Mouse (Mus musculus): ENCODE results near the gene Magi2.

Gene Magi2

DNA sequence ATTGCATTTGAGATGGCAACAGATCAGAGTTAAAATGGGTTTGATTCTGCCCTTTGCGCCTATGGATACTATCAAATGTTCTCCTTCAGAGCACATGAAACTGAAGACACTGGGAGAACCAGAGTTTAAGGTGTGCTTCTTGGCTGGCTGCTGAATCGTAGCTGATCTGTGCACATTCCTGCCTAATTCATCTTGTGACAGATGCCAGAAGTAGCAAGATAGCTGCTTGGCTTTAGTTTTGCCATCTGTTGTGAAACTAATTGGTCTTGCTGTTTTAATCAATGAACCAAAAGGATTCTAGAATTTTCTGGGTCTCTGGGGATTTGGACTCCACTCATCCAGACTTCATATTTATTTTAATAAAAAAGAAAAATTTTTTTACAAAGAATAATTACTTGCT, 553.2 kb downstream of the Magi2 start:
- DNase-seq = no peak

DNA sequence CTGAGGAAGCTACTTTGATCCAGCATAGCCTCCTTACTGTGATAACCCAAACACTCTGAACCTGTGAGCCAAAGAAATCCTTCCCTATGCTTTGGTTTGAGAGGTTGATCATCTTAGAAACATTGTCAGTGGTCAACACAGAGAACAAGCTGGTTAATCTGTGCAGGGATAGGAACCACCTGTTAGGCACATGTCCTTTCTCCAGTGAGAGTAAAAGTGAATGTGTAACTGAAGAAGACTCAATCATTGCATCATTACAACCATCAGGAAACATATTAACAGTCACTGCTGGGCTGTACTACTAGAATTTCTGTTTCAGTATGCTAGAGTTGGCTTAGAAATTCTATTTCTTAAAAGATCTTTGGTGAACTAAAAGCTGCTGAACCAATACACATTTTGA, 558.5 kb downstream of the Magi2 start:
- DNase-seq = no peak

DNA sequence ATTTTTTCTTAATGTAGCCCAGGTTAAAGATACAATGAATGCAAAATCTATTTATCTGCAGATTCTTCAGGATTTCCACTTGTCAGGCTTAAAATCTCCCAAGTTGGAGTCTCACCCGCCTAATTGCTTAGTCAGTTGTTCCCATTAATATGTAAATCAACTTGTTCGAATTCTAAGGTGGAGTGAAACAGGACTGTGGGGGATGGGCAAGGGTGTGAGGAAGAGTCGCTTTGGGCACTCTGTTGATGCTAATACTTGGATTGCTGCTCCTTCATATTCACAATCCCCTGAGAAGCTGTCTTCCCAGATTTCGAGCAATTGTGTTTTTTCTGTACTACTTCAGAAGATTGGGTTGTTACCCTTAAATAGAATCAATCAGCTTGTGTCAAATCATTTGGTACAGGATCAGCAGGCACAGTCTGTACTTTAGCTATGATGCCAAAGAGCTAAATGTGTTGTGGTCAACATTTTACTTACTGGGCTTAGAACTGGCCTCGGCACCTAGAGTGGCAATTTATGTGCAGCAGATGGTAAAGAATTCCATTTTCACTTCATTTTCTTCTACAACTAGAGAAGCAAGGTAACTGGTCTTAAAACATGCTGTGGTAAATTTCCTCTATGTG, 560.8 kb downstream of the Magi2 start:
- DNase-seq = no peak

DNA sequence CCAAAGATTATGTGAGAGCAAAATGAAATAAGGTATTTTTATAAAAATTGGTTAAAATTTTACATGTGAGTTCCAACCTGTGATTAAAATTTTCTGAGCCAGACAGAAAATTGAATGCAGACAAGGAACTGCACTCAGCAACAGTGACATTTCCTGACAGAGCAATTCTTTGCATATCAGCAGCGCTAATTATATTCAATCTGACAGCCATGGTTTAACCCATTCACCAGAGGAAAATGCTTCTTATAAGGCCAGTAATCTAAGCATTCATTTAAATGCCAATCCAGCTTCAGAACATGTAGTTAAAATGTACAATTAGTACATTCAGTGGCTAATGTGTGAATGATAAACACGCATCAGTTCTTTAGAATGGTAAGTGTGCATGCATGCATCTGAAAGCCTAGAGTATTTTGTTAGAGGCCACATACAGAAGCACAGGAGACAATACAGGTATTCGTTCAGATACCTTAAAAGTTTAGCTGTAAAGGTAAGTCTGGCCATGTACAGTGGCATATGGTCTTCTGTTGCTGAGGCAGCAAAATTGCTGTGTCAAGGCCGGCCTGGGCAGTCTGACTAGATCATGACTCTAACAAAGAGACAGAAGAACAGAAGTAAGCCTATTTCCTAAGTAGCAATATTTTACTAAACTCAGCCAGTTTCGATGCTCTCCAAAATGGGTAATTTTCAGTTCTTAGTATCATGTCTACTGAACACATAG, 576.4 kb downstream of the Magi2 start:
- no peak for DNase-seq

DNA sequence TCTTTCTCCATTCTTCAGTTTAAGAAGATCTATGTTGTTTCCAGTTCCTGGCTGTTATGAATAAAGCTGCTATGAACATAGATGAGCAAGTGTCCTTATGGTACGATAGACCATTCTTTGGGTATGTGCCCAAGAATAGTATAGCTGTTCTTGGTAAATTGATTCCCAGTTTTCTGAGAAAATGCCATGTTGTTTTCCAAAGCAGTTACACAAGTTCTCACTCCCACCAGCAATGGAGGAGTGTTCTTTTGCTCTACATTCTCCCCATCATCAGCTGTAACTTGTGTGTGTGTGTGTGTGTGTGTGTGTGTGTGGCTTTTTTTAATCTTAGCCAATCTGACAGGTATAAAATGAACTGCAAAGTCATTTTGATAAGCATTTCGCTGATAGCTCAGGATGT, 595.7 kb downstream of the Magi2 start:
- DNase-seq = no peak

DNA sequence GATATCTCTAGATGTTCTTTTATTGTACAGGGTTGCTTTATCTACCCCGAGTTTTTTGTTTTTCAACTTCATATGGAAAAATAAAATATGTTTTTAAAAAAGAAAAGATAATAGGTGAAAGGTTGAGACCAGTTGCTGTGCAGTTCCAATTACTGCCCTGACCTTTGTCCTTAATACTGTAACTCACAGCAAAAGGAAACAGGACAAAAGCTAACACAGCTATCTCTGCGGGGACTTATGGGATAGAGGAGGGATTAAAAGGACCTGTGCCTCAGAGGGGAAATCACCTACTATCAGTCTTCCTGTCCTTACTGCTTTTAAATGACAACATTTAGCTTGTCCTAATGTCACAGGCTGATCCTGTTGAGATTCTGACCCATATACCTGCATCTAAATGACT, 599.1 kb downstream of the Magi2 start:
- no peak for DNase-seq

DNA sequence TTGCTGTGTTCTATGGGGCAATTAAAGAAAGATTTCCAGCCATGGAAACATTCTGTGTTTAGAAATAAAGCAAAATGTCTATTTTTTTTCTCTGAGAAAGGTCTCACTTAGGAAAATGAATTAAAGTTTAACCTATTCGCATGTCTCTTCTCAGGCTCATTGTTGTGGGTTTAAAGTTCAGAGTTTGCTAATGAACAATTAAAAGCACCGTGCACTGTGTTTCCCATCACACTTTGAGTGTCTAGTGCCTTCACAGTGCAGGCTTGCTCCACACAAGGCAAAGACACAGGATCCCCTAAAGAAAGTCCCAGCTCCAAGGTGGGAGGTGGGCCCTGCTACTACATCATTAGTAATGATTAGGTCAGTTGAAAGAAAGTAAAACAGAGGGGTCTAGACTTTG, 602.5 kb downstream of the Magi2 start:
- DNase-seq = no peak

DNA sequence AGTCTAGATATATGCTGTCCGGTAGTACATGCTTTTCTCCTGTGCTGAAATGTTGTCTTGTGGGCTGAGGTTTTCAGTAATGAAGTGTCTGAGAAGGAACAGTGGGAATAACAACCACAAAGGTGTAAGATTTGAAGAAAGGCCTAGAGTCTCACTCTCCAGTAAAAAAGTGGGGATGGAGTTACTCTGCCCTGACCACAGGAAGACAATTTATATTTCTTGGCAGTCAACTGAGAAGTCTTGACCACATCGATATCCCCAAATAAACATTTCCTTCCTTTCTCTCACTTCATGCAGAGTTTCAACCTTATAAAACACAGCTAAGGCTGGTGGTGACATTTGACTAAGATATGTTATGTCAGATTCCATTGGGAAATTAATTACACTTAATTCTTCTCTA, 636.0 kb downstream of the Magi2 start:
- no peak for DNase-seq

DNA sequence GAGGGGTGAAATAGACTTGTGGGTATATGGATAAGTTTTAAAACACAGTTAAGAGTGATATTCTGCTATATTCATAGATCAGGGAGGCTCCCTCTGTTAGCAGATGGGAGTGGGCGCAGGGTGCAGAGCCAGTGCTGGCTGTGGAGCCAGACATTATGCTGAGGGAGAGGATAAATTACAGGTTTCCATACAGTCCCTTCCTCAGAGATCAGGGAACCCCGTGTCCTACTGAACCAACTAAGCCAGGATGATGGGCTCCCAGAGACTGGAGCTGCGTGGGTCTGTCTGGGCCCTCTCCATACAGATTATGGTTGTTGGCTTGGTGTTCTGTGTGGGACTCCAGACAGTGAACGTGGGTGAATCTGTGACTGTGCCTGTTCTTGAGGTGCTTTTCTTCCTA, 643.6 kb downstream of the Magi2 start:
- DNase-seq = peak; percentile 31

DNA sequence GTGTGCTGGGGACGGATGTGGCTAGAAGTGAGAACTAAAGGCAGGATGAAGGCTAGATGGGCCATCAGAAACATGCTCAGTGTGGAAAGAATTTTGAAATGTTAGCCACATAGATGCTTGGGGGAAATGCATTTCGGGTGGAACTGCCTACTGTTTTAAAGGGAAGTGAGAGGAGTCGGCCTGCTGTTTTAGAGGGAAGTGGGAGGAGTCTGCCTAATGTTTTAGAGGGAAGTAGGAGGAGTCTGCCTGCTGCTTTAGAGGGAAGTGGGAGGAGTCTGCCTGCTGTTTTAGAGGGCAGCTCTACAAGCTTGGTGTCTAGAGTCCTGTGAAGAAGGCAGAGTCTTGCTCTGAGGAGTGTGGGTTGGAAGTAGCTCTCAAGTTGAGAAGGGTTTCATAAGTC, 664.9 kb downstream of the Magi2 start:
- DNase-seq = no peak

DNA sequence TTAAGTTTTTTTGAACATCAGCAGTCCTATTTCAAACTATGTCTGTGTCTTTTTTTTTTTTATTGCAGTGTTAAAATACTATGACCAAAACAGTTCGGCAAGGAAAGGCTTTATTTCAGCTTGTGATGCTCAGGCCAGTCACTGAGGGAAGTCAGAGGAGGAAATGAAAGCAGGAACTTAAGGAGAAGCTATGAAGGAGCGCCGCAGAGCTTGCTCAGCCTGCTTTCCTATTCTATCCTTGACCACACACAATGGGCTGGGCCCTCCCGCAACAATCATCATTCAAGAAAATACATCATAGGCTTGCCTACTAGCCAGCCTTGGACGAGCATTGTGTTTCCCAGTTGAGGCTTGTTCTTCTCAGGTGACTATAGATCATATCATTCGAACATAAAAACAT, 669.1 kb downstream of the Magi2 start:
- DNase-seq = no peak

DNA sequence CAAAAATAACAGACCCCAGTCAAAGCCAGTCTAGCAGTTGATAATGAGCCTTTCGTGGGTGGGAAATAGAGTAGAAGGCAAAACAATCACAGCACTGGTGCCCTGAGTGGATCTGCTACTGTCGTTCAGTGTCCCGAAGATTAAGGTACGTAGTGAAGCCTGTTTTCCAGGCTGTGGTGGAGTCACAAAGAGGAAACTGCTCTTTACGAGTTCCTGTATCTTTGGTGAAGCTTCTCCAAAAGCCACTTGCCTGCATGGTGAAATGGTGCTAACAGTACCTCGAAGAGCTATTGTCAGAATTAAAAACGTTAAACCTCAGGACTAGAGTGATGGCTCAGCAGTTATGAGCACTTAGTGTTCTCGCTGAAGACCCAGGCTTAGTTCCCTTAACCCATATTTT, 674.8 kb downstream of the Magi2 start:
- no peak for DNase-seq

DNA sequence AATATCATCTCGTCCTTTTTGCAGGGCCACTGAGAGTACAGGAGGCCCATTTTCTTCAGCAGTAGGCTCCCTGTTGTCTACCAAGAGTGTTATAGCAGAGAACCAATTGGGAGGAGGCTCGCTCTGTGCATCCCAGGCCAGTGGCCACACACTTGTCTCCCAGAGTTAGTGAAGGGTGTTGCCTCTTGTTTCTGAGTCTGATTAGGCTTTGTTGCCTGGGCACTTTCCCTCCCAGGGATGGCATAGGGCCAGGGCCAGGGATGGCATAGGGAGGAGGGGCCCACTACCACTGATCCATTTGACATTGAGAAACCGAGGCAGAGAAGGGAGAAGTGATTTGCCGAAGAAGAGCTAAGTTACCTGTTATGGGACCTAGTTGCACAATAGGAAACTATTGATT, 679.8 kb downstream of the Magi2 start:
- DNase-seq = no peak

DNA sequence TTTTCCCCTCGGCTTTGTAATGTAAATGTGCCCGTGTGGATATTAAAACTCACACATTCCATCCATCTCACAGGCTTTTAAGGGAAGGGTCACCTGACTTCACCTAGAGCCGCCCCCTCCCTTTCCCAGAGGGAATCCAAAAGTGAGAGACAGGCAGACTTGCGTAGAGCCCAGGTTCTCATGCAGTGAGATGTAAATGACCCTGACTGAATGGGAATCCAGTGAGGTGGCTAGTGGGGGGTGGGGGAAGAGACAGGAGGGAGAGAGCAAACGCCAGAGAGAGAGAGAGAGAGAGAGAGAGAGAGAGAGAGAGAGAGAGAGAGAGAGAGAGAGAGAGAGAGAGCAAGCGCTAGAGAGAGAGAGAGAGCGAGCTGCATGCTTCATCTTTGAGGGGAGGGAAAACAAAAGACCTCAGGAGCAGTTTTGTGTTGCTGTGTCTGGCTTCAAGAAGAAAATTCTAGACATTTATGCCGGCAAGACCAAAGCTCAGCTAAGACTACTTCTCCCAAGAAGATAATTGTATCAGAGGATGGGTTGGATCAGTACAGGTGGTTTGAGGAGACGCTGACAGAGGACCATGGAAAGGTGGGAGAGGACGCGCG, 680.6 kb downstream of the Magi2 start:
- DNase-seq = no peak

DNA sequence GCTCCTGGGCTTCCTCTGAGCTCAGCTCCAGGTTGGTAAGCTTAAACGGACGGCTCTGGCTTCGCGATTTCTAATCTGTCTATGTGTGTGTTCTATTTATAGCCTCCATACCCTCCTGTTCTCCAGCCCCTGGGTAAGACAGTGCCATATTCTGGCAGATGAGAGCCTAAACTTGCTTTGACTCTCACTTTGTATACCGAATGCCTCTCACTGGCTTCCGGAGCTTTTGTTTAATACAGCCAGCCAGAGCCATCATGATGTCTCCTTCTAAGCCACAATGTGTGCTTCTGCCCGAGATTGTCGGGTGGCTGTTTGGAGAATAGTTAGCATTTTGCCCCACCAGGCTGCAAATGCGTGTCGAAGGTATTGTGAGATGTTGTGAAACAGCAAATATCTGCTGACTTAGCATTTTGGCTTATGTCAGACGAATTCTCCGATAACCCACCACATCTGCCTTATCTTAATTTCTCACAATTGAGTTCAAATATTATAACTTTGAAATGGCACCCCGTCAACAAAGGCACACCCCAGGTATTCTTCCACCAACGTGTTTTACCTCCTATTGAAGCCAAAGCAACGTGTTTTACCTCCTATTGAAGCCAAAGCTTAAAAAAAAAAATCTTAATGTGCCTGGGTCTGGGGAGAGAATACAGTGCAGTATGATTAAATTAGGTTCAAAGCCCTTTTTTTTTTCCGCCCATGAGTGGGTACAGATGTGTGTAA, 681.3 kb downstream of the Magi2 start:
- peak; percentile 42 for DNase-seq

DNA sequence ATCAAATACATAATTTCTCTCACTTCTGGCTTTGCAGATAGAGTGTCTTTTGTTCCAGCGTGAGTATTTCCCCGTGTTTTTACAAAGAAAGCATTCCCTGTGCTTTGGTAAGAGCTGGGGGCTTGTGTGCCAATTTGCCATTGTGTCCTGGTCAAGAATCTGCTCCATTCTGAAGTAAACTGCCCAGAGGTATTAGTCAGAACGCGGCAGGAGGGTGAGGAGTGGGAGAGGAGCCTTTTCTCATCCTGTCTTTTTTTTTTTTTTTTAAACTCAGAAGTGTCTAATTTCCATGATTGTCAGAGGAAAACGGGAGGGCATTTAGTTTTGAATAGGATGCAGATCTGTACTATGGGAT, 681.8 kb downstream of the Magi2 start:
- DNase-seq = no peak

DNA sequence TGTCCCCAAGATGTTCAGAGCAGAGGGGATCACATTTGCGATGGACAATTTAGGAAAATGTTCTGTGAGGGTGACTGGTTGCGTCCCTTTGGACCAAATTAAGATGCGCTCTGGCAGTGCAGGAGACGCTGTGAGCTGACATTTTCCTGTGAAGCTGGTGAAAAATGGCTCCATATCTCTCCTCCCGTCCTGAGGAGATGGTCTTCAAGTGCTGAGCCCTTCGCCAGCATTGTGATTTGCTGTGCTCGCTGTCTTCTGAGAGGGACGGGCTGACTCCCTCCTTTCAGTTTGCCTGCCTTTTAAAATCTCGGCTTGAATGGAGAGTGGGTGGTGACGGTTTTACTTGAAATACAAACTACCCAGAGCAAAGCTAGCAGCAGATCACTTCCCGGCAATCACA, 682.2 kb downstream of the Magi2 start:
- peak; percentile 47 for DNase-seq

DNA sequence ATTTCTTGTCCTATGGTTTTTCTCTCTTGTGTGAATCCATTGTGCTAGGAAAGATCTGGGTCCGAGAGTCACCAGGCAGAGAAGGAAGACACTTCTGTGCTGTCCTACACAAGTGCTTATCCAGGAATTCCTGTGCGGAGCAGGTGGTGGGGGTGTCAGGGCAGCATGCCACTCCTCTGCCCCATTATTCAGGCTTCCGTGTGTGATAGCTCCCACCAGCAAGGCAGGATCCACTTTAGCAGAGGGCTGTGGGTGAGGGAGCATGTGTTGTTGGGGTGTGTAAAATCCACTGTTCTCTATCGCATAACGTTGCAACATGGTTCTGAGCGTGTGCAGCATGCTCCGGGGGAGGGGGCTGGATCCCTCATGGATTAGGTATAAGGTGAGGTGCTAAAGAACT, 682.8 kb downstream of the Magi2 start:
- peak; percentile 17 for DNase-seq

DNA sequence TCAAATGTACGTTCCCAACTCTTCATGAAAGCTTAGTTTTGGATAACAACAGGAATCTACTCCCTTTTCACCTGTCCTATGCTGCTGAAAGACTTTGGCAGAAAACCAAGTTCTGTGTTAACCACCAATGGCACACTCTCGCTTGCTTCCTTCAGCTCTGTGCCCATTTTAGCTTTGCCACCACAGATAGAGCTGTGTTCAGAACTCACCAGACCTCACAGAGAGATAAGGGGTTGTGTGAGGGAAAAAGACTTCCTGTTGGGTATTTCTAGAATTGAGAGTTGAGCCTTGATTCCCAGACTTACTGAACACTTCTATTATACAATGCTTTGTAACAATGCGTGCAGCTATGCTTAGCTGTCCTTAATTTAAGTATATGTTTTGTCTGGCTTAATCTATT, 705.3 kb downstream of the Magi2 start:
- DNase-seq = no peak

DNA sequence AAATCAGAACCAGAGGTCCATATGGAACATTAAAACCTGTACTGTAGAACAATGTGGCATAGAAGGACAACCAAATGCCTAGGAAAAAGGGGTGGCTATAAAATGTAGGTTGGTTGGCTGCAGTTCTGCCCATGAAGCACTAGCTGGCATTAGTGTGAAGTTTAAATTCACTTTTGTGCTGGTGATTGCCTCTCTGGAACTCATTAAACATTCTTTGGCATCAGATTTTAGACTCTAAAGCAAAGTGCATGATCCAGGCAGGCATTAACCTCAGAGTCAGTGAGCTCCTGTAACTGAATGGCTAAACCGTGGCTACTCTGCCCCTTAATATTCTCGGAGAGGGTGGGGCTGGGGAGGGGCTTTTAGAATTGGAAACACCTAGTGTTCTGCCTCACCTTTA, 706.4 kb downstream of the Magi2 start:
- DNase-seq = no peak

DNA sequence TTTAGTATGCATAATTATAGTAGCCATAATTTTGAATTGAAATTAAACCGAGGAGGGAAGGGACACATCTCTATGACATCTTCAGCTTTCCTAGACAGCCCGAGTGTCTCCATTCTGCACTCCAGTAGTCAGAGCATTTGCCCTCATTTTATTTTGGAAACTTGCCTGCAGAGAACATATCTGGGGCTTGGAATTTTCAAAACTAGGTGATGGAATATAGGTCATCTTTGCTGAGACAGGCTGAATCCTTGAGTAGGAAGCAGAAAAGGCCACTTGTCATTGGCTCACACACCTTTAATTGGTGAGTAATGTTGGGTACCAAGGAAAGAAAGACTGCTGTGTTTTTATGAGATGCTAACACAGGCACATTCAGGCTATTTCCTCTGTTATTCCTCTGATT, 724.3 kb downstream of the Magi2 start:
- DNase-seq = no peak

DNA sequence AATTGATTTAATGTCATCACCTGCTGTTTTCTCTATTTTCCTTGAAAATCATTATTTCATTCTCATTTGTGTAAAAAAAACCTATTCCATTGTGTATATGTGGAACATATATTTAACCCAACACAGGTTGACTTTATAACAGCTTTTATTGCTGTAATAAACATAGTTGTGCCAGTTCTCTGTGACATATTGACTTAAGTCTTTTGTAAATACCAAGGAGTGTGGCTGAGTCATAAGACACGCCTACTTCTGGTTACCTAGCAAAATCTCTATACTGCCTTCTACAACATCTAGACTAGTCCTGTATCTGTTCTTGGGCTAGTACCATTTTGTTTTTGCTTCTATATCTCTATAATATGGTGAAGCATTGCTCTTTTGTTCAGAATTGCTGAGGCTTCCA, 737.3 kb downstream of the Magi2 start:
- no peak for DNase-seq

DNA sequence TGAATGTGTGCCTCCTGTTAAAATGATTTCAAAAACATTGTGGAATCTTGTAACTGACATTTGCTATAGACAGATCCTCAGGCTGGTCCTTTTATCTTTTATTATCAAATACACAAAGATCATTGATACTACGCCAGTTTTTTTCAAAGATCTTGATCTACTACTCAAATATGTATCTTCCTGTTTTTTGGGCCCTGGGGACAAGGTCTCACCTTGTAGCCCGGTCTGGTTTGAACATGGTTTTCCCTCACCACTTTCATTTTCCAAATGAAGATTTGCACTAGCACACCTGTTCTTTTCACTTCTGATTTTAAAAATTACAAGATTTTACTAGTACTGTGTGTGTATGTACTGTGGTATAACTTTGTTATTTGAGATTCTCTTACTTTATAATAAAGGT, 745.9 kb downstream of the Magi2 start:
- DNase-seq = no peak

DNA sequence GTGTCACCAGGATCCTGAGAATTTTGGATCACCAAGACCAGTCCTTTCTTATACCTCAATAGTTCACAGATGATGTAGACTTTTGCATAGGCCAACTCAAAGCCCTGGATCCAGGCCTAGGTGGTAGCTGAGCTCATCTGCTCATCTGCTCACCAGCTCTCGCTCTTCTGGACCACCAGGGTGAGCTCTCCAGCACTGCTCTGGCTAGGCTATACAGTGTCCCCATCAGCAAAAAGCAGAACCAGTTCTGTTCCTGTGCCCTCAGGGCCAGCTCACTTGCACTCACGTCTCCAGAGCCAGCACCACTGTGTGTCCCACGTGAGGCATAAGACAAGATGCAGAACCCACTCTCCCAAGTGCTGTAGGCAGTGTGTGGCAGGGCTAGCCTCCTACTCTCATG, 747.0 kb downstream of the Magi2 start:
- DNase-seq = no peak
